Comparison of ENCODE assay signal across 8 mouse cellular contexts in the genomic region with DNA sequence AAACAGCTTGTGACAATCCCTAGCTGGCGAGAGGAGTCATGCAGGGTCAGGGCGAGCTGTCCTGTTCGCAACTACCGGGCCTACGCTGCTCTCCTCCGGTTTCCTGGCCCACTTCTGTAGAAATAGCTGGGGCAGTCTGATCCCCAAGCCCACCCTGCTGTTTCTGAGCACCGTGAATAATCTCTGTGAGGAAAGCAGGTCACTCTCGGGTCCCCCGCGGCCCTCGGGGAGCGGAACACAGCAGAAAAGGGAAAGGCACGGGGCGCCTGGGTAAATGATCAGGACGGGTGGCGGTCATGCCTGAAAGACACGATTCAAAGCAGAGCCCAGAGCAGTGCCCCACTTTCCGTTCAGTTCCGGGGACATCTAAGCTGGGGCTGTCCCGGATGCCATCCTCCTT.
DNase-seq lines count a peak whose midpoint lies in the region; ATAC-seq lines count a peak whose summit lies in the region.
"Had no signal": no experiment of that assay in that cellular context is flagged by ENCODE, and none has a peak within 500 bp of the region (broad histone marks: within the 10 kb centered on the region; RNA-seq: fewer than 3 reads in every experiment).

No protein-coding gene starts in this region.

- 0 out of 2 replicates have a peak, but pooled peaks have one; percentile 40 for ATAC-seq in kidney, embryonic 14.5 days (ENCODE audit: low FRiP score, low TSS enrichment)
- no peak for ATAC-seq in embryonic facial prominence, embryonic 14.5 days (ENCODE audit: low read depth)
- ATAC-seq in intestine, embryonic 15.5 days: no peak
- ATAC-seq in frontal cortex, adult (ENCODE audit: low TSS enrichment): no peak

- H3K27ac ChIP-seq in kidney, embryonic 14.5 days (ENCODE audit: low read depth, low read length): no peak overlapping the region
- no peak overlapping the region for H3K27ac ChIP-seq in embryonic facial prominence, embryonic 14.5 days (replicated peaks; ENCODE audit: low read depth, low read length)
- no peak overlapping the region for H3K27ac ChIP-seq in intestine, embryonic 15.5 days

- peak overlapping the region; percentile 24; the same call in 1 of the 2 replicates for H3K4me3 ChIP-seq in kidney, embryonic 14.5 days (ENCODE audit: low read length)
- H3K4me3 ChIP-seq in embryonic facial prominence, embryonic 14.5 days (ENCODE audit: low read depth, low read length): no peak overlapping the region
- H3K4me3 ChIP-seq in intestine, embryonic 15.5 days (replicated peaks): no peak overlapping the region

- H3K27me3 ChIP-seq in kidney, embryonic 14.5 days (ENCODE audit: control insufficient read depth, insufficient read depth, low read length): no peaks in the 10 kb centered on the region; the same call in none of the 2 replicates
- H3K27me3 ChIP-seq in embryonic facial prominence, embryonic 14.5 days (replicated peaks; ENCODE audit: control insufficient read depth, insufficient read depth, low read length): peaks cover 9% of the 10 kb centered on the region; the same call in 1 of the 2 replicates
- 0 out of 2 replicates have a peak, but pooled peaks cover 11% of the 10 kb centered on the region for H3K27me3 ChIP-seq in intestine, embryonic 15.5 days (replicated peaks)

- no peaks in the 10 kb centered on the region for H3K36me3 ChIP-seq in kidney, embryonic 14.5 days (ENCODE audit: control insufficient read depth, insufficient read depth, low read length)
- H3K36me3 ChIP-seq in embryonic facial prominence, embryonic 14.5 days (ENCODE audit: control insufficient read depth, insufficient read depth, low read length): no peaks in the 10 kb centered on the region
- H3K36me3 ChIP-seq in intestine, embryonic 15.5 days: no peaks in the 10 kb centered on the region

- H3K4me1 ChIP-seq in kidney, embryonic 14.5 days (ENCODE audit: control insufficient read depth, insufficient read depth, low read length): peaks cover 3% of the 10 kb centered on the region; the same call in 1 of the 2 replicates
- no peaks in the 10 kb centered on the region; the same call in 1 of the 2 replicates for H3K4me1 ChIP-seq in embryonic facial prominence, embryonic 14.5 days (ENCODE audit: control insufficient read depth, insufficient read depth, low read length)
- peaks cover 10% of the 10 kb centered on the region; the same call in 1 of the 2 replicates for H3K4me1 ChIP-seq in intestine, embryonic 15.5 days (replicated peaks)

- H3K9me3 ChIP-seq in kidney, embryonic 14.5 days (ENCODE audit: control insufficient read depth, low read length): no peaks in the 10 kb centered on the region
- H3K9me3 ChIP-seq in embryonic facial prominence, embryonic 14.5 days (ENCODE audit: control insufficient read depth, low read length): no peaks in the 10 kb centered on the region
- no peaks in the 10 kb centered on the region for H3K9me3 ChIP-seq in intestine, embryonic 15.5 days

- 4% methylated on average over 20 of the region's 20 CpGs for WGBS in kidney, embryonic 14.5 days
- 11% methylated on average over 20 of the region's 20 CpGs for WGBS in embryonic facial prominence, embryonic 14.5 days
- WGBS in intestine, embryonic 15.5 days: 19% methylated on average over 20 of the region's 20 CpGs

- H3K9ac ChIP-seq in kidney, embryonic 14.5 days (ENCODE audit: low read depth, low read length): no peak overlapping the region
- H3K9ac ChIP-seq in embryonic facial prominence, embryonic 14.5 days (ENCODE audit: low read depth, low read length): no peak overlapping the region
- H3K9ac ChIP-seq in intestine, embryonic 15.5 days: no peak overlapping the region

- no peak for DNase-seq in kidney, postnatal 10 days
- no peak for DNase-seq in embryonic facial prominence, embryonic 14.5 days (ENCODE audit: low spot score)
- DNase-seq in neural tube, embryonic 10.5 days (ENCODE audit: extremely low spot score, low spot score): peak; percentile 40
- DNase-seq in natural killer cell, adult 2 months (ENCODE audit: low spot score in 2 of 2): no peak
- DNase-seq: kidney, adult 8-10 months had no signal

- peak overlapping the region; percentile 40 for H3K4me2 ChIP-seq in kidney, embryonic 14.5 days (replicated peaks; ENCODE audit: low read depth, low read length)
- H3K4me2 ChIP-seq in embryonic facial prominence, embryonic 14.5 days (ENCODE audit: low read depth, low read length): peak overlapping the region; percentile 18
- peak overlapping the region; percentile 30 for H3K4me2 ChIP-seq in intestine, embryonic 15.5 days (replicated peaks)
